Mouse (Mus musculus) cerebellum, adult 2 months (tissue): ENCODE data around the gene Cd200.

ENCODE experiments used
- CTCF ChIP-seq: fragments of 200-500 bp; IDR thresholded peaks from 2 replicates; pipeline ENCODE4 v1.5.1; 2011; ENCODE audit warnings: low read depth, mild to moderate bottlenecking, control low read depth, low read length, moderate library complexity, borderline replicate concordance; ENCODE audit not compliant: insufficient read depth
- POLR2A ChIP-seq: fragments of 200-500 bp; IDR thresholded peaks from 2 replicates; pipeline ENCODE4 v1.6.1; 2011; ENCODE audit warnings: low read length, control low read depth, borderline replicate concordance; ENCODE audit not compliant: insufficient read depth

DNA sequence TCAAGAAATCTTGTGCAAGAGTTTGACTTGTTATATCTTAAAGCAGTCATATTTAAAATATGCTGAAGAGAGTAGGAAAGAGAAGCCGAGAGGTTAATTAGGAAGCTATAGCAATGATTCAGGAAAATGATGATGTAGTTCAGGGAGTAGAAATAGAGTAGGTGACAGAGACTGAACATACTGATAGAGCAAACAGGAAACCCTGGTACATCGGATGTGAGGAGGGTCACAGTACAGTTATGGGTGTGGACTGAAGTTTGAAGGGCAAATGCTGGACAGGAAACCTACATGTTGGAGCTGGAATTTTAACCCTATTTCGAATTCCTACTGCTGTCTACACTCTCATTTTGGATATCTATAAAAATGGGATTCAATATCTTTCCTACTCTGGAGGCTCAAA, 29.9 kb downstream of the Cd200 start:
- TF ChIP-seq CTCF (no peak), POLR2A (no peak)
